Mouse (Mus musculus) 3T3-L1 (cell line): ENCODE results near the gene Mkks.

Experiments
- DNase-seq: peaks from one replicate; pipeline ENCODE4 v3.0.0-alpha.2; 2015; ENCODE audit warnings: low read depth, low spot score

Mkks gene

DNA sequence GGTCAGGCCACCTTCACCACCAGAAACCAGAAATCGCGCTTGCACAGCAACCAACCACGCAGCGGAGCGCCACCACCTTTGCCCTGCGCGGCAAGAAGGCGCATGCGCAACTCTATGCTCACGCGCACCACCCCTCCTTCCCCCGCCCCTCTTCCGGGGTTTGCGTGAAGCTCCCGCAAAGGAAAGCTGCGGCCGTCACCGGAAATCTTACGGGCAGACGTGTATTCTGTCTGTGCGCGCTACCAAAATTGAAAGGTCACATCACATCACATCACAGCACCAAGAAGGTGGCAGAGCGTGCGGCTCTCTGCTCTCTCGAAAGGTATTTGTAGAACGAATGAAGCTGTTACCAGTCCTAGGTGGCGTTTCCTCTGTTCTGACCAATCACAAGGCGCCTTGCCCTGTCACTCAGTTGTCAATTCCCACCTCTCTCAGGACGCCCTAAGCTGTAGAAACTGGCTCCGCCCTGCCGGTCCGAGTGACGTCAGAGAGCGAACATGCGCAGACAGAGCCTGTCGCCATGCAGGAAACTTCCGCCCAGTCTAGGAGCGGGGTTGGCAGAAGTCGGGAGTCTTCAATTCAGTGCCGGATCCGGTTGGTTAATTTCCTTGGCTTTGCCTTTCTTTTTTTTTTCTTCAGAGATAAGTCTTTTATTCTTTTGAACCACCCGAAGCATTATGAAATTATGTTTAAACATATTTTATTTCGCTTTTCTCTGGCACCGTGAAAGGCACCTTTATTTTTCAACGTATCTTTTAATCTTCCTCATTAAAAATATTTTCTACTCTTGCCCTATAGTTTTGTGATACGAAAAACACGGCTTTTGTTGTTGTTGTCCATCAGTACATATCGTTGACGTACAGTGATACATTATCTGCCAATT, at the start of gene Mkks, which contains the start of the genes Slx4ip and AL731706.1:
TSS of gene Mkks (minus strand) at position 322 of the 883 bp plus-strand sequence.
TSS of gene Slx4ip (plus strand) at position 151 of the 883 bp plus-strand sequence.
TSS of gene AL731706.1 (minus strand) at position 322 of the 883 bp plus-strand sequence.
- peak; percentile 100 for DNase-seq

DNA sequence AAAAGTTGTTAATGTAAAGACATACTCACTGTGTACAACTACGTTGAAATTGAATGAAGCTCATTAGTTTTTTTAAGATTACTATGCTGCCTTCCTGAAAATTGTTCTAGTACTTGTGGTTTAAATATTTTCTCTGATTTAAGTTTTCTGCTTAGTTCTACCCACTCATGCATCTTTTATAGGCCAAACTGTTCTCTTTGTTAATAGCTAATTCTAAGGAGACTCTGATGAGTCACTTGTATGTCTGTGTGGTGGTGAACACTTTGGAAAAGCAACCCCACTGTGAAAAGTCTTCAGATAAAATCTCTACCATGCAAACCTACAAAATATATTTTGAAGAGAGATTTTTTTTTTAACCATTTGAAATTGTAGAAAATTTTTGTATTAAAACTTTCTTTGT, 47.1 kb upstream of the Mkks start:
- DNase-seq: no peak

DNA sequence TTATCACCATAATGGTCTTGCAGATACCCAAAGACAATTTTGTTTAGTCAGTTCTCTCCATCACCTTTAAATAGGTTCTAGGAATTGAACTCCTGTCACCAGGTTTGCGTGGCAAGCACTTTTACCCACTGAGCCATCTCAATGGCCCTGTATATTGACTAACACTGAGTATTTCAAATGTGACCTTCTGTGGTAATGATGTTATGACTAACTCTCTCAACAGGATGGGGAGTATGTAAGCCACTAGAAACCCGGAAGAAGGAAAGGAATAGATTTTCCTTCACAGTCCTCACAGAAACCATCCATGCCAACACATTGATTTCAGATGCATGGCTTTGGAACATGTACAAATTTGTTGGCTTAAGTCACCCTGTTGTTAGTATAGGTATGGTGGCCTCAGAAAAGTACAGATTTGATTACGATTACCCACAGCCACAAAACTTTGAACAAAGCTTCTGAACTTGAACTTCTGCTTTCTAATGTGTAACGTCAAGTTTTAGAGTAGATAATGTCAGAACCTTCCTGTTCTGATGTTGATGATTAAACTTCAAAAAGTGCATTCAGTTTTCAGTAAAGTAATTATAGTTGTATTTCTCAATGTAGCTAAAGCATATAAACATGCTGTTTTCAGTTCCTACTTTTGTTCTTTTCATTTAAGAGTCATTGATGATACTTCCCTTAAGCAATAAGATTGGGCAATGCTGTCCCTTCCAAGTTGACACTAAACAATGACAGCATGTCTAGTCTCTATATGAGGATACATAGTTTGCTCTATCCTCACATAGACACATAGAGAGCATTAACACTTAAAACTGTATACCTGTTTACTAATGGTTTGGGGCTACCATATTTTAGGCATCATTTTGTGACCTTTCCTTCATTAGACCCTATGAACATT, 45.5 kb upstream of the Mkks start:
- no peak for DNase-seq

DNA sequence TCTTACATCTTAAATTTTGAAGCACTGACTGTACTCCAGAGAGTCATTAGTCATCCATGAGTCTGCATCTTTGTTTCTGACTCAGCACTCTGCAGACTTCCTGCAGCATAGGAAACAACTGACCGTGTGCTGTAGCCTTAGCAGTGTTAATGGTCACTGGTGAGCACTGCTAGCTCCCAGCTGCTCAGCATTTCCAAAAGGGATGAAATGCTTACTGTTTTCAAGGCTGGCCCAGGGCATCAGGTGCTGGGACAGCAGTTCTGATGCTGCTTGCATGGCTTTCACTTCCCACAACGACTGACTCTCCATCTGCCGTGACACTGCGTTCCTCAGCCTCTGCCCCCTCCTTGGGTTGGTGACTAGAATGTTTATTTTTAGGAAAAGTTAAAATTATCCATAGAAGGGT, 29.8 kb upstream of the Mkks start:
- DNase-seq: peak; percentile 92

DNA sequence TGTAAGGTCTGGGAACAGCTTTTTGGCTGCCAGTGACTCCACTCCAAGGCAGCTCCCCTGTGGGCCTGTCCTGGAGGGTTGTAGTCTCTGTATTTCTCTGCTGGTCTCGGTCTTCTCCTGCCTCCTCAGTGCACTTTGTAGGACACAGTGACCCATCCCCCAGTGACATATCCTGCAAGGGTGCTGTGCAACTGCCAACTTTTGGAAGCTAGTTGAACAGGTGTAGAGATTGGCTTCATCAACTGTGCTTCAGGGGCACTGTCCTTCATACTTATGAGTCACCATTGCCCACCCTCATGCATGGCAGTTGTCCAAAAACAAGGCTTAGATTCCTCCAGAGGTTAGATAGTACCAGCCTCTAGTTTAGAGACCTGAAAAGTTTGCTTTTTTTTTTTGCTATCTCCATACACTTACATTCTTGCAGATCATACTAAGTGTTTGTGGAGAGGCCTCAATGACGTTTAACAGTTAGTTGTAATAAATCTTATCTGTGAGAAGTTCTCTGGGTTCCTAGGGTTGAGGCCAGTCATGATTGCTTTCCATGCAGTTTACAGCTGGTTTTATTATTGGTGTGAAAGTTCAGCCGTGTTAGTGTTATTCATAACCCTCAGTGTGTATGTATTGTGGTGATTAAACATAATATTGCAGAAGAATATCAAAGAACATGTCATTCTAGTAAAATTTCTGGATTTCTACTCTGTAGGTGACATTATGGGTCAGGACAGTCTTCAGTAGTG, 29.2 kb upstream of the Mkks start:
- peak; percentile 35 for DNase-seq

DNA sequence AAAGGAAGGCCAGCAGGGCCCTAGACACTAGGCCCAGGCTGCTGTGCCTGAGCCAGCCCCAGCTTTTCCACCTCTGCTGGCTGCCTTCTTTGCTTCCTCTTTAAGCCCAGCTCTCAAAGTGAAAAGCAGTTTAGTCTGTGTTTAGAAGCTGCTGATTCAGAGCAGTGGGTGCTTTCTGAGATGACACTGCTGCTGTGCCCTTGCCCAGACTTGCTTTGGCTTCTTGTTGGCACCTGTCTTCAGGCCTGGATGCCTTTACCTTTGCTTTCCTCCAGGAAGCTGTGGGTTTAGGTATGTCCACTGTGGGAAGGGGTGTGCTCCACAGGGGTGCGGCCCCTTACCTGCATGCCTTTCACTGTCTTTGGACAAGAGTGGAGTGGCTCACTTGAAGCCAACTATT, 28.2 kb upstream of the Mkks start:
- no peak for DNase-seq

DNA sequence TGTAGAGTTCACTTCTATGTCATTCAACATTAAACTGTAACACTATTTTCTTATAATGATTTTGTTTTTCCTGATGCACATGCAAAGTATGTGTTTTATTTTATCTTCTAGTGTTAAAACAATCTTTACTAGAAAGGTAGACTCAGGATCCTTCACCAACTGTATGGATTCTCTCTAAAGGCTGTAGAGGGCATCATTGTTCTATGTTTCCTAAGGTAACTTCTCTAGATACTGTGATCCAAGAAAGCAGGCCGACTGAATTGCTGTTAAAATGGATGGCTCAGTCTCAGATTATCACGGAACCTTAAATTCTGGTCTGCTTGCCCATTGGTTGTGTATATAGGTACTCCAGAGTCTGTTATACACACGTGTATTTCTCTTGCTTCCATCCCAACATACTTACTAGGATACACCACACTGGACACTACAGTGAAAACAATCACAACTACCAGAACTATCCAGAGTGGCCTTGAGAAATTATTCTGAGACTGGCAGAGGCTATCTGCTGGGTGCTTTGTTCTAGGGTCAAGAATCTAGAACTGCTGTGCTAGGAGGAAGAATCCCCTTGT, 23.2 kb upstream of the Mkks start:
- DNase-seq: peak; percentile 57

DNA sequence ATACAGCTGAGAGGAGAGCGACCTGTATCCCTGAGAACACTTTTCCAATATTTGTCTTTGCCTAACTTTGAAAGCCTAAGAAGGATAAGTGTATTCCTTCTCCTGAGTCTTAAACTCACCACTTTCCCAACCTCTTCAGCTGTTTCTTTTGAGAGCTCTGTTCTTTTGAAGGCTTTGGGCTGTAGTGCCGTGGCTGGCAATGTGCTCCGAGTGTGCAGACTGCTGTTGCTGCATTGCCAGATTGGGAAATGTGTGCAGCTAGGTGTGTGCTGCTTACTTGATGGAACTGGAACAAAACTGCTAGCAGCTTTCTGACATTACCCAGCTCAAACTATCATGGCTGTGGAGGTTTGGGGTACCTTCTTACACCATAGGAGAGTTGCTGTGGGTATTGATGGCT, 21.8 kb upstream of the Mkks start:
- no peak for DNase-seq

DNA sequence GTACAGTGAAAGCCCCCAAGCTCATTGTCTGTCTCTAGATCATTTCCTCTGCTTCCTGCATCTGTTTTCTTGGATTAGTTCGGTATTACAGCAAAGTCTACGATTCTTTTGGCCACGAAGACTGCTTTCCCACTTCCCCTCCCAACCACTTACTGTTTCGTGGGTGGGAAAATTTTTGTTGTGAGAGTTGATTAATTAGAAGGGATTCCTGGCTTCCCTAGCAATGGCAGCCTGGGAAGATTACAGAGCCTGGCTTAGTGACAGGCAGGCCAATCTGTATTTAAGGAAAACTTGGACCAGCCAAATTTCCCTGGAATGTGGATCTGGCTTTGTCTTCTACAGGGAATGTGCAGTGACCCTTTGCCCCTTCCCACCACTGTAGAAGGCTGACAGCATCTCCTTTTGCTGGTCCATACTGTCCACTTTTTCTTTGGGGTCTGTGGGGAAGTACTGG, 20.8 kb upstream of the Mkks start:
- DNase-seq: no peak

DNA sequence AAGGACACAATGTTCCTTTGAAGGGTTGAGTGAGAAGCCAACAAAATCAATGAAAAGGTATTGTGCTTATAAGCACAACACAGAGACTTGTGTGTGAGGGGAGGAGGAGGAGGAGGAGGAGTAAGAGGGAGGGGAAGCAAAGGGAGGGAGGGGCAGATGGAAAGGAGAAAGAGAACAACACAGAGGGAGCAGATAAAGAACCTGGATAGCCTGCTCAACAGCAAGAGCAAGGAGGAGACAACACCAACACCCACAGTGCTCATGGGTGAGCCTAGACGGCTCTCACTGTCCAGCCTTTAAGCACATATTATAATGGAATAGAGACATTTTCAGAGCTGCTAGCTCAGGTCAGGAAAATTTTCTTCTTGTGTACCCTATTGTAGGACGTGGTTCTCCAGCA, 18.1 kb upstream of the Mkks start:
- DNase-seq: no peak

DNA sequence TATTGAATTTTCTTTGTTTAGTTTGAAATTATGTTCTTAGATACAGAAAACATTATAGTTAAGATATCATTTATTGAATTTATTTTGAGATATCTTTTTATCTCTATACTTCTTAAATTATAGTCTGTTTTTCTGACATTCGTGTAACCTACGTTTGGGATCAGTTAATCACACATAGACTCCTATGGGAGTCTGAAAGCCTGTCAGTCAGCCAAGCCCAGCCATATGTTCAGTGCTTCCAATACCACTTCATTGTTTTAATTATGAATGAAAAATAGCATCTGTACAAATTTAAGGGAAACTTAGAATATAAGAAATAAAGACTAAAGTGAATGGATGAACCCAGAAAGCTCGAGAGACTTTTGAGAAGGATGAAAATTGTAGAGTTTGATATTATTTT, 17.4 kb upstream of the Mkks start:
- no peak for DNase-seq

DNA sequence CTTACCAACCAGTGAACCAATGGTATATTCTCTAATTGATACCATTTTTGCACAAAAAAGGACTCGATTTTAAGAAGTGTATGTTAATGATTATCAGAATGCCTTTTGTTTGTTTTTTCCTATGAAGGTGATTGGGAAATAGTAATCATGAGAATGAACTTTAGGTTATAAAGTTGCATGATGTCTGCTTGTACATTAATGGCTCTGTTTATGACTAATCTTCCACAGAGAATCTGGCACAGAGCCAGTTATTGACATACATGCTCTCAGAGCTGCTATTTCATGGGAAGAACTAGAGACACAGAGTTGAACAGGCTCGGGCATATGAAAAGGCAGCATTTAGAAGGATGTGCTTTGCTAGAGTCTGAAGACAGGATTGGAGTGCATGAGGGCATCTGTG, 4.9 kb upstream of the Mkks start:
- peak; percentile 47 for DNase-seq

DNA sequence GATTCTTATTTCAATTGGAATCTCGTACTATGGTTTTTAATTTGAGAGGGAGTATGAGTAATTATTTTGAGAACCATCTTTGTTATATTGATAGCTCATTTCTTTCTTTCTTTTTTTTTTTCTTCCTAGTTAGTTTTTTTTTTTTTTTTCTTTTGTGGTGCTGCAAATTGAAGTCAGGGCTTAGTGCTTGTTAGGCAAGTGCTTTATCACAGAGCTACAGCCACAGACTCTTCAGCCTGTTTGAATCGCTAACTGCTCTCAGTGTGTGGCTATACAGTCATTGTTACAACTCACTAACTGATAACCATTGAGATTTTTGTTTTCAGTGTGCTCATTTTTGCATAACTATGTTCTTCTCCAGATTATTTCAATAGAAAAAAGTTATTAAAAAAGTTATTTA, 3.3 kb upstream of the Mkks start:
- DNase-seq: no peak

DNA sequence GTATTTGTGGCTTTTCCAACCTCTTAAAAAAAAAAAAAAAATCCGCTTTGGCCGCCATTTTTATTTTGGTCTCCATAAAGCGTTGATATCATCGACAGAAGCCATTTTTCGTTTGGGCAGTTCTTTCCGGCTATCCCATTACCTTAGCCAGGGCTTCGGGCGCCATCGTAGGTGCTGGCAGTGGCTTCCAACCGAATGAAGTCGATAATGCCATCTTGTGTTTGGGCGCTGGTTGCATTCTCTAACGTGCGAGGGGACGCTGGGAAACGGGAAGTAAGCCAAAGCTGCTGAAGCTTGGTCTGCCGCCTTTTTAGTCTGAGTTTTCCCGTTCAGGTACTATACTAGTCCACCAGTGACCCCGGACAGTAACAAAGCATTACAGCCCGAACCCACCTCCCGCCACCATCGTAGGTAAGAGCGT, 772 bp upstream of the Mkks start:
- DNase-seq: peak; percentile 99

DNA sequence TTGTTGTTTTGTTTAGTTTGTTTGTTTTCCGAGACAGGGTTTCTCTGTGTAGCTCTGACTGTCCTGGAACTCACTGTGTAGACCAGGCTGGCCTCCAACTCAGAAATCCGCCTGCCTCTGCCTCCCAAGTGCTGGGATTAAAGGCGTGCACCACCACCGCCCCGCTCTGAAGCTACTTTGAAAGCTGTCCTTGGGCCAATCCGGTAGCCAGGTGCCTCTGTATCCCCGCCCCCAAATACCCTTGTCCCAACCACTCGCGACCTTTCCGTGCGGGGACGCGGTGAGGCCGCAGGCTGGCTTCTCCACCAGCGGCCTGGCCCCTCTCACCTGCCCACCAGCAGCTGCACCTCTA, 497 bp downstream of the Mkks start:
- DNase-seq: peak; percentile 83

DNA sequence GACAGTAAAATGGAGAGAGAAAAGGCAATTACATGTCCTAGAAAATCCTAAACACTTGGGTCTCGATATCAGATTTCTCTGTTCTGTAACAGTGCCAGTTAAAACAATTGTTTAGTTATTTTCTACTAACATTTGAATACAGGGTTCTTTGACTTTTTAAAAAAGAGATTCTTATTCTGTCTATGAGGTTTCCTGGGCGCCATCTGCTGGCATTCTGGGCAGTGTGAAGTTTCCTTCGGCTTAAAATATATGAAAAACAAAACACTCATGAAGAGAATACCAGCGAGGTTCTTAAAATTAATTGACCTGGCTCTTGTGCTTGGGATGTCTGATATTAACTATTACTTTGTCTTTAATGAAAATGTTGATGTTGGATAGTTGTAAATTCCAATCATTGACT, 4.3 kb downstream of the Mkks start:
- peak; percentile 72 for DNase-seq

DNA sequence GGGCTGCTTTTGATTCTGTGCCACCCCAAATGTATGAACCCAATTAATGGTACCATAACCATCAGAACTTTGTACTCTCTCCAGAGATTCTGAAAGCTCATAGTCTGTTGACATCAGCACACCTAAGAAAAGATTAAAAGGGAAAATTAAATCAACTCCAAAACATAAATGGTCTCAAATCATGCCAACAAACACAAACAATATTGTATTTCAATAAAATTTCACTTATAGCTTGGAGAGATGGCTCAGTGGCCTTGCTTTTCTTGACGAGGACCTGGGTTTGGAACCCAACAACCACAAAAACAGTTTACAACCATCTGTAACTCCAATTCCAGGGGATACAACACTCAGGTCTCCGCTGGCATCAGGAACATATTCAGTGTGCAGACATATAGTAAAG, 5.6 kb downstream of the Mkks start, which contains the start of gene AL731706.2:
TSS of gene AL731706.2 (minus strand) at position 101 of the 400 bp plus-strand sequence.
- no peak for DNase-seq

DNA sequence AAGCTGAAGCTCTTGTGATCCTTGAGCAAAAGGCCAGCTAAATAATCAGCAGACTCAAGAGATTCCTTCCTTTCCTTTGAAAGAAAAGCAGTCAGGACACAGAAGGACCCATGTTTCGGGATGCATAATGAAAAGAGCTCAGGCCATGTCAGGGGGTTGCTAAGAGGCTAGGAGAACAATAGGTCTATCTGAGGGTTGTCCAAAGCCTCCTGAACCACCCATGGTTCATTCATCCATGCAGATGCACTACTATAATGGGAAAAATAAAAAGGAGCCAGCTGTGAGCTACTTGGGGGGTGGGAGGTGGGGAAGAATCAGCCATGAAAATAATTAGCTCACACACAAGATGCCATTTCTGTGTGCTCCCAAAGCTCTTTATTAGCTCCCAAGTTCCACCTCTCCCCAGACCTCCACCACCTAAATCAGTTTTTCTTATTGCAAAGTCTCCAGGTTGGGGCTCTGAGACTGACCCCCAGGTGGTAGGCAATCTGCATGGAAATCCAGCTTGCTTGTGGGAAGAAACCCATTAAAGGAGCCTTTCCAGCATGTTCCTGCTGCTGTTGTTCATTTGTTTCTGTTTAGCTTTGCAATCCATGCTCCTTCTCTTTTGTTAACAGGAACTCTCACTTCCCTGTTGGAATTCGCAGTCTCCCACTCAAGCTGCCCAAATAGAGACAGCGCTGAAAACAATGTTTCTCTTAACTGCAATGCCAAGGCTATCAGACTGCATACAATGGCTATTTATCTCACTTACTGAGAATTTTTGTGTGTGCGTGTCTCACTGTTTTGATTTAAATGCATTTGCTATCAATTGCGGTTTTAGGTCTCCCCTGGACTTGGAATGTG, 36.4 kb downstream of the Mkks start:
- no peak for DNase-seq

DNA sequence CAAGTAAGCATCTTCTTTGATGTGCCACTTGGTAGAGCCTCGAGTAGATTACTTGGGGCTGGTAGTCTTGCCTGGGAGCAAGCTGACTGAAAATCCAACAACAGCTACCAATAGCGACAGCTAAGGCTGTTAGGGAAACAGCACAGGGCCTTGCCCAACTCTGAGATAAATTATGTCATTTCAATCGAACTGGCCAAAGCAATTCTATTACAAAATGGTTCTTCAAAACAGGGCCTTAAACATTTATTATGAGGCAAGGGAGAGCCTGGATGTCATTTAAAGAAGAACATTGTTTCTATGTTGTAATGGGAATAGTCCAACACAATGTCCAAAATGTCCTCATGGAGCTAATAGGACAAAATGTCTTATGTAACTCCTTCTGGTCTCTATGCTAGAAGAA, 40.8 kb downstream of the Mkks start:
- no peak for DNase-seq

DNA sequence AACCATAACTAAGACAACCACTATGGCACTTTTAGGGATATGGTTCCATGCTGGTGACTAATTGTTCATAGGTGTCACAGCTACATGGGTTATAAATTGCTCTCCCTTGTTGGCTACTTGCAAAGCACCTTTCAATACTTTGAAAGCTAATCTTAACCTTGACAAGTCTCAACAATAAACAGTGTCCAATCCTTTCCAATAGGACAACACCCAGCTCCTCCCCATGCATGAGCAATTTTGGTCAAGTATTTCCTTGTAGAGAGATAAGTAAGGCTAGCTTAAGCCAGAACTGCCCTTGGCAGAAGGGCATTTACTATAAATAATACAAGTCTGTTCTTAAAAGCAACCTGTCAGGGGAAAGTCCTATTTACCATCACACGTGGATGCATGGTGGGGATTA, 53.2 kb downstream of the Mkks start:
- DNase-seq: no peak
